Mouse (Mus musculus) G1E-ER4 (cell line): ENCODE measurements around the gene Iqck. TPM values are rescaled to one million over a fixed set of nuclear protein-coding genes. Genes with fewer than 3 reads are reported as not detected.

Source experiments
- GATA1 ChIP-seq: IDR thresholded peaks from one replicate; pipeline ENCODE4 v1.8.0; 2012; ENCODE audit warnings: low read length, inconsistent platforms
- polyA plus RNA-seq: library from polyadenylated mRNA; stranded (reverse); fragments of >175 nt; gene quantifications from 2 replicates; pipeline ENCODE4 v1.2.3, GENCODE M21; 2012

The Iqck gene
- polyA plus RNA-seq, 1 experiment, result 0.29 TPM

GRCm38 (mm10) chr7:118981346-118981745, 125.8 kb downstream of the Iqck start:
- TF ChIP-seq GATA1, result no peak

- TF ChIP-seq GATA1, result no peak
Measured at GRCm38 (mm10) chr7:118981831-118982230, 126.3 kb downstream of the Iqck start.

GRCm38 (mm10) chr7:118982586-118982985, 127.0 kb downstream of the Iqck start:
- TF ChIP-seq GATA1, result no peak

GRCm38 (mm10) chr7:118983961-118984360, 128.4 kb downstream of the Iqck start:
- no peak for TF ChIP-seq GATA1

GRCm38 (mm10) chr7:118985786-118986185, 130.2 kb downstream of the Iqck start:
- no peak for TF ChIP-seq GATA1

GRCm38 (mm10) chr7:118986369-118986768, 130.8 kb downstream of the Iqck start:
- TF ChIP-seq GATA1, result no peak

GRCm38 (mm10) chr7:118989275-118989856, 133.8 kb downstream of the Iqck start:
- no peak for TF ChIP-seq GATA1

GRCm38 (mm10) chr7:118990282-118990681, 134.7 kb downstream of the Iqck start:
- no peak for TF ChIP-seq GATA1

- TF ChIP-seq GATA1, result no peak
Measured at GRCm38 (mm10) chr7:118991341-118991884, 135.9 kb downstream of the Iqck start.

- TF ChIP-seq GATA1, result no peak
Measured at GRCm38 (mm10) chr7:118992080-118992560, 136.6 kb downstream of the Iqck start.

GRCm38 (mm10) chr7:118992623-118993405, 137.3 kb downstream of the Iqck start:
- no peak for TF ChIP-seq GATA1

GRCm38 (mm10) chr7:118993597-118994230, 138.2 kb downstream of the Iqck start:
- no peak for TF ChIP-seq GATA1

GRCm38 (mm10) chr7:118994231-118994842, 138.8 kb downstream of the Iqck start:
- TF ChIP-seq GATA1, result no peak

- no peak for TF ChIP-seq GATA1
Measured at GRCm38 (mm10) chr7:118995007-118995406, 139.5 kb downstream of the Iqck start, which contains the start of gene Gprc5b. Gene Gprc5b, minus strand, starts transcription at chr7:118995211.

GRCm38 (mm10) chr7:118995671-118996070, 140.1 kb downstream of the Iqck start:
- no peak for TF ChIP-seq GATA1
